Mouse (Mus musculus) liver, embryonic 12.5 days (tissue): ENCODE results near the gene Dnajc17. TPM values are rescaled to one million over a fixed set of nuclear protein-coding genes. Genes with fewer than 3 reads are reported as not detected.

Experiments used
- ATAC-seq: fragments of 200-750 bp; cut with Nextera tagmentation; 2 replicates; pipeline ENCODE4 v1.8.0; 2017; ENCODE audit warnings: moderate number of reproducible peaks, mild to moderate bottlenecking, moderate library complexity
- H3K27ac ChIP-seq: fragments of 300-500 bp; sonication (generic); 2 replicates; pipeline ENCODE4 v1.5.1; 2016; ENCODE audit warnings: mild to moderate bottlenecking
- H3K27me3 ChIP-seq: fragments of 300-500 bp; sonication (generic); replicated peaks from 2 replicates; pipeline ENCODE4 v1.6.1; 2016; ENCODE audit warnings: mild to moderate bottlenecking, moderate library complexity
- H3K36me3 ChIP-seq: fragments of 300-500 bp; sonication (generic); 2 replicates; pipeline ENCODE4 v1.6.1; 2016; ENCODE audit warnings: mild to moderate bottlenecking, moderate library complexity
- H3K4me1 ChIP-seq: fragments of 300-500 bp; sonication (generic); 2 replicates; pipeline ENCODE4 v1.6.1; 2016
- H3K4me2 ChIP-seq: fragments of 300-500 bp; sonication (generic); 2 replicates; pipeline ENCODE4 v1.6.1; 2016; ENCODE audit warnings: mild to moderate bottlenecking, moderate library complexity
- H3K4me3 ChIP-seq: fragments of 300-500 bp; sonication (generic); 2 replicates; pipeline ENCODE4 v1.5.1; 2016; ENCODE audit warnings: mild to moderate bottlenecking, moderate library complexity
- H3K9ac ChIP-seq: fragments of 300-500 bp; sonication (generic); 2 replicates; pipeline ENCODE4 v1.6.1; 2016; ENCODE audit warnings: mild to moderate bottlenecking, moderate library complexity
- H3K9me3 ChIP-seq: fragments of 300-500 bp; sonication (generic); replicated peaks from 2 replicates; pipeline ENCODE4 v1.6.1; 2016; ENCODE audit warnings: mild to moderate bottlenecking, moderate library complexity
- WGBS: fragments of 180-500 bp; shearing (Covaris S2); methylation state at CpG from one replicate; pipeline ENCODE4 v1.1.7; 2016; ENCODE audit not compliant: insufficient replicate concordance; 5-methylcytosine and 5-hydroxymethylcytosine counted together
- polyA plus RNA-seq: library from polyadenylated mRNA; unstranded; fragments of >200 nt; fragmentation: Nextera tagmentation; extraction: Ambion mirVana; gene quantifications from 2 replicates; pipeline ENCODE4 v1.2.1, GENCODE M21; 2016

Gene Dnajc17
- polyA plus RNA-seq, 1 experiment from 2014 or later = 13.2 TPM

DNA sequence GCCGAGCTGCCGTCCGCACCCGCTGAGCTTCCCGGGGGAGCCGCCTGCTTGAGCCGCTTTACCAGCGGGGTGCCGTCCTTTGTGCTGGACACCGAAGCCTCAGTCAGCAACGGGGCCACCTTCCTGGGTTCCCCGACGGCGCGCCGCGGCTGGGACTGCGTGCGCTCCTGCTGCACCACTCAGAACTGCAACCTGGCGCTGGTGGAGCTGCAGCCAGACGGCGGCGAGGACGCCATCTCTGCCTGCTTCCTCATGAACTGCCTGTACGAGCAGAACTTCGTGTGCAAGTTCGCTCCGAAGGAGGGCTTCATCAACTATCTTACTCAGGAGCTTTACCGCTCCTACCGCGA is 29.3 kb upstream of the Dnajc17 start:
- H3K9me3 ChIP-seq = no peaks in the 10 kb centered on the region
- peak overlapping the region; percentile 49 for H3K4me3 ChIP-seq
- ATAC-seq = no peak
- H3K4me2 ChIP-seq = peak overlapping the region; percentile 69
- H3K36me3 ChIP-seq = no peaks in the 10 kb centered on the region
- 4% methylated on average over 31 of the region's 31 CpGs for WGBS
- no peak overlapping the region for H3K9ac ChIP-seq
- no peak overlapping the region for H3K27ac ChIP-seq
- peaks cover 92% of the 10 kb centered on the region for H3K27me3 ChIP-seq
- H3K4me1 ChIP-seq = peaks cover 16% of the 10 kb centered on the region

DNA sequence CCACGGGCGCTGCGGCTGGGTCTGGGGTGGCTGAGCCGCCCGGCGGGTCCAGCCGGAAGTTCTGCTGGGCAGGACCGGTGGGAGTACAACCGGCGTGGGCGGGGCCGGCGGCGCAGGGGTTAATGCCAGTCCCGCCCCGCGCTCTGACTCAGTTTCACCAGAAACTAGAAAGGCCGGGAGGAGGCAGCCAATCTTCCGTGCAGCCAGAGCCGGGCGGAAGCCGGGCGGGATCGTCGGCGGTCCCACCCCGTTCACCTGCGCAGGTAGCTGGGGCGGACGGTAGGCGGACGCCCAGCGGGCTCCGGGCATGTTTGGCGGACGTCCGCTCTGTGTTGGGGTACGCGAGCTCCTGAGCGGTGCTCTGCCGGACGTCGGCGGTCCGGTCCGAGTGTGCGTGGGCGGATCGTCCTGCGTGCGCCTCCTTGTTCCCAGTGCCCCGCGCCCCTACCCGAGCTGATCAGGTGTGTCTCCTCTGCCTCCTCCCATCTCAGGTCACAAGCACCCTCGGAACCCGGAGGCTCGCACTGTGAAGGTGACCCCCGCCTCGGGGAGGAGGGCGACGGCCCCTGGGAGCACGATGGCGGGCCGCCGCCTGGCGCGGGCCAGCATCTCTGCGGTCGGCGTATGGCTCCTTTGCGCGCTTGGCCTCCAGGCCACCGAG is 28.7 kb upstream of the Dnajc17 start, which contains the start of gene Spint1:
Spint1 (plus strand) TSS at position 153 of the 661 bp plus-strand sequence.
- H3K27me3 ChIP-seq = peaks cover 87% of the 10 kb centered on the region
- H3K36me3 ChIP-seq = no peaks in the 10 kb centered on the region
- H3K4me1 ChIP-seq = peaks cover 12% of the 10 kb centered on the region
- H3K27ac ChIP-seq = no peak within 1 kb of the TSS
- under 1% methylated on average over 73 of the region's 73 CpGs for WGBS
- peak within 1 kb of the TSS; percentile 49 for H3K4me3 ChIP-seq
- no peak within 1 kb of the TSS for H3K9ac ChIP-seq
- no peaks in the 10 kb centered on the region for H3K9me3 ChIP-seq
- peak within 1 kb of the TSS; percentile 69 for H3K4me2 ChIP-seq
- no peak for ATAC-seq

DNA sequence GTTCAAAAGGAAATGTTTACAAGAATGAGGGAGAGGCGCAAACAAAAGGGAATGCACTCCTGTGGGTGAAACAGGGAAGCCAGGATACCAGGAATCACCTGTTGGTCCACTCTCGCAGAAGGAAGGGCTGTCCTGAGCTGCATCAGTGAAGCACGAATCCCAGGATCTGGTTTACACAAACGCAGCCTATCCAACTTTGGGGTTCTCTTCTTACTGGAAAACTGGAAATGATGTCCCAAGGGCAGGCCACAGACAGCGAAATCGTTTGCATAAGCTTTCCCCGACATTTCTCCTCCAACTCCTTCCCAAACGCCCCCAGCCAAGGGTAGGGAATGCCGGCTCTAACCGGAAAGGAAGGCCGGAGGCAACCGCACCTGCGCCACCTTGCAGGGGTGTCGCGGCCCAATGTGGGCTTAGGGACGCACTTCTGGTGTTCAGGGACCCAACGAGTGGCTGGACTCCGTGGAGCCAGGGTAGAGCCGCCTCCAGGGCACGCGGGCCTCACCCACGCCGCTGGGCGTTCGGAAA is 28.2 kb upstream of the Dnajc17 start:
- peaks cover 83% of the 10 kb centered on the region for H3K27me3 ChIP-seq
- no peaks in the 10 kb centered on the region for H3K9me3 ChIP-seq
- H3K4me3 ChIP-seq = peak overlapping the region; percentile 49
- H3K9ac ChIP-seq = no peak overlapping the region
- 16% methylated on average over 25 of the region's 25 CpGs for WGBS
- no peak for ATAC-seq
- H3K4me1 ChIP-seq = peaks cover 12% of the 10 kb centered on the region
- no peaks in the 10 kb centered on the region for H3K36me3 ChIP-seq
- H3K4me2 ChIP-seq = peak overlapping the region; percentile 69
- no peak overlapping the region for H3K27ac ChIP-seq

DNA sequence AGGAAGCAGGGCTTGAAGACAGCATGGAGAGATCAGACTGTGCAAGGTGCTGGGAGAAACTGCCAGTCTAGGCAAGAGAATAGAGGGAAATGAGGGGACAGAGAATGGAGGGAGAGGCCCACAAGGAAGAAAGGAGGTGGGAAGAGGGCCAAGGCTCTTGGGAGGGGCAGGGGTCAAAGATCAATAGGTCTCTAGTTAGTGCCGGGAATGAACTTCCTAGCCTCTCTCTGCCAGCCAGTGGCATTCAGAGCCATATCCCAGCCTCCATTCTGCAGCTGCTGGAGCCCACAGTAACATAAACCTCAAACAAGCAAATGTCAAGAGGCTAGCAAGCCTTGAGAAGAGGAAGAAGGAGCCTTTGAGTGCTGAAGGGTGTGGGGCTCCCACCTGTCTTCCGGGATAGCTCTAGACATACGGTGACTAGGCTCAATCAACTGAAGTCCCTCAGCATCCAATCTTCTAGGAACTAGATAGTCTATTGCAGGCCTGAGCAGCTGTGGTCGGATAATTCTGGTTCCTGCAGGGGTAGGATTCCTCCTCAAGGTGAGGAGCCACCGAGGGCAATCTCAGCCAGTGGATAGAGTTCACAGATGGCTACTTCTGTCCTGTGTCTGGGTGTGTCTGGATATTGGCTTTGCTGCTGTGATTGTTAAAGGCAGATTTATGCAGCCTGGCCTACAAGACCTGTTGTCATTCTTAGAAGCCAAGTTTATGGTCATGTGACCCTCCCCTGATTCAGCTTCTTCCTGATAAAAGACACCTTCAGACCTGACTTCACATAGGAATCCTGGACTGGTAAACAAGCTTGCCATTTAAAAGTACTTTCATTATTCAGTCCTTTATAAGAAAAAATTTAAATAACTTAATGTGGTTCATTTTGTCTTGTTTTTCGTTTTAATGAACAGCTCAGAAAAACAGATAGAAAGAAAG is 21.4 kb upstream of the Dnajc17 start, which contains the start of gene Ppp1r14d:
Ppp1r14d (minus strand) TSS at position 132 of the 930 bp plus-strand sequence.
- H3K9ac ChIP-seq = no peak within 1 kb of the TSS
- H3K4me2 ChIP-seq = no peak within 1 kb of the TSS
- WGBS = 57% methylated on average over 6 of the region's 6 CpGs
- no peaks in the 10 kb centered on the region for H3K9me3 ChIP-seq
- no peaks in the 10 kb centered on the region for H3K36me3 ChIP-seq
- no peak within 1 kb of the TSS for H3K4me3 ChIP-seq
- H3K27ac ChIP-seq = no peak within 1 kb of the TSS
- H3K4me1 ChIP-seq = no peaks in the 10 kb centered on the region
- ATAC-seq = no peak
- peaks cover 42% of the 10 kb centered on the region for H3K27me3 ChIP-seq

DNA sequence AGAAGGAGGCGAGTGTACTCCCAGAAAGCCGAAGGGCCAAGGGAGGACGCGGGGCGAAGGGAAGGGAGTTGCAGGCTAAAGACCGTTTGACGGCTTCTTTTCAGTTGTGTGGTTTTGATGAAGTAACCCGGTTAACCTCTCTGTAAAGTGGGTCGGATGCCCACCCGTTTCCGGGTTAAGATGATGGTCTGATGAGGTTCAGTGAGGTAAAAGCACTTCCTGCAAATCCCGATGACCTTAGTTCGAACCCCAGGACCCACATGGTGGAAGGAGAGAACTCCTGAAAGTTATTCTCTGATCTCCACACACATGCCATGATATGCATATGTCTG is 547 bp upstream of the Dnajc17 start:
- Histone ChIP-seq H3K4me3 (peak overlapping the region; percentile 74), H3K4me2 (peak overlapping the region; percentile 75), H3K9me3 (no peaks in the 10 kb centered on the region), H3K27ac (peak overlapping the region; percentile 68), H3K27me3 (no peaks in the 10 kb centered on the region), H3K36me3 (peaks cover 34% of the 10 kb centered on the region), H3K9ac (peak overlapping the region; percentile 81), H3K4me1 (peaks cover 28% of the 10 kb centered on the region)
- 1% methylated on average over 13 of the region's 13 CpGs for WGBS
- no peak for ATAC-seq

DNA sequence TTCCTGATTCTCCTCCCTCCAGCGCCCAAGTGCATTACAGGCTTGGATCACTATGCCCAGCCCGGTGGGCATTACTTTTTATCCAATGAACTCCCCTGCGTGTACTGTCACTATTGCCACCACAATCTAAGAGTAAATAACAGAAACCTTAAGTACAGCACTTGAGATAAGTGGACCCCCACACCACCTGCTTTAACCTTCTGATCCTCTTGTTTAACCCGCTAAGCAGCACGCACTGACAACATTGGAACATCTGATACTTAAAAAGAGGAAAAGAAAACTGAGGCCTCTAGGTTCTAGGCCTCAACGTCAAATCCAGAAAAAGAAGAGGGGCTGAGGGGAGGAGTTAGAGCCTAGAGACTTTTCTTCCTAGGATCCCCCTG is 643 bp downstream of the Dnajc17 start:
- H3K4me1 ChIP-seq = peaks cover 28% of the 10 kb centered on the region
- peak overlapping the region; percentile 90 for H3K27ac ChIP-seq
- no peak for ATAC-seq
- H3K4me2 ChIP-seq = peak overlapping the region; percentile 75
- peaks cover 26% of the 10 kb centered on the region for H3K36me3 ChIP-seq
- whole genome bisulfite sequencing = 14% methylated on average over 6 of the region's 6 CpGs
- H3K9ac ChIP-seq = peak overlapping the region; percentile 81
- no peaks in the 10 kb centered on the region for H3K9me3 ChIP-seq
- H3K27me3 ChIP-seq = no peaks in the 10 kb centered on the region
- peak overlapping the region; percentile 74 for H3K4me3 ChIP-seq

DNA sequence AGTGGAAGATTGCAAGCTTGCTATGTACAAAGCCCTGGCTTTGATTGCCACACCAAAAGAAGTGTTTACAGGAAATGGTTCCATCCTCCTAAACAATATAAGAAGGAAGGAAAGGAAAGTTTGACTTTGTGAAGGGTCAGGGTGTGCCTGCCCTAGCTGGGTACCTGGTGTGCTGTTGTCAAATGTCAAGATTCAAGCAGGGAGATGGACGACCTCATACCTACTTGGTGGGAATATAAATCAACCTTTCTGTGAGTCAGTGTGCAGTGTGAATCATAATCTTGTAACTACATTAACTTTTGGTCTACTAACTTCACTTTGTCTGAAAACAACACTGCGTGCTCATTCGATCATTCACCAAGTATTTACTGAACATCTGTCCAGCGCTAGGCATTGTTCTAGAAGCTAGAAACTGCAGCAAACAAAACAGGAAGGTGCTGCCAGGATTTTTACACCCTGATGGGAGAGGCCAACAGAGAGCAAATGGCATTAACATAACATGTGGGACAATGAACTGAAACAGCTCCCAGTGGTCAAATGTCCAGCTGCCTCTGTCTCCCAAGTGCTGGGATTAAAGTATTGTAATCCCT is 4.6 kb downstream of the Dnajc17 start:
- no peak for ATAC-seq
- WGBS = 71% methylated on average over 4 of the region's 4 CpGs

DNA sequence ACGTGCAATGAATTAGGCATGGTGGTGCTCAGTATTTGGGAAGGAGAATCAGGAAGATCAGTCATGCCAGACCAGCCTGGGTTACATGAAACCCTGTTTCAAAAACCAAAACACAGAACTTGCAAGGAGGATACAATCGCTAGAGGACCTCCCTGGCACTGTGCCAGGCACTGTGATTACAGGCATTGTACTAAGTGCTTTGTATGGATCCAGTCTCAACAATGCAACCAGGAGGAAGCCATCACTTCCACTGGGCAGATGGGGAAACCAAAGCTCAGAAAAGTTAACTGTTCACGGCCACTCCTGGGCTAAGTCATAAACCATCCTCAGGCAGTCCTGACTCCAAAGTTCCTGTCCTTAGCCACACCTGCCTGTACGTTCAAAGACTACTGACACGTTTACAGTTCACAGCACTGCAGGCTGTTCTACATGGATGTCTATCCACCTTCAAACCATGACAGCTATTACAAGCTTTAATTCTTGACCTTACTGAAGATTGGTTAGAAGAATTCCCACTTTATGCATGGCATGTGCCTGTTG is 5.6 kb downstream of the Dnajc17 start:
- H3K36me3 ChIP-seq = no peaks in the 10 kb centered on the region
- ATAC-seq = no peak
- H3K9me3 ChIP-seq = no peaks in the 10 kb centered on the region
- WGBS = 69% methylated on average over 5 of the region's 5 CpGs
- H3K27me3 ChIP-seq = no peaks in the 10 kb centered on the region
- H3K4me1 ChIP-seq = peaks cover 15% of the 10 kb centered on the region
- no peak overlapping the region for H3K27ac ChIP-seq
- no peak overlapping the region for H3K9ac ChIP-seq
- H3K4me2 ChIP-seq = no peak overlapping the region
- H3K4me3 ChIP-seq = no peak overlapping the region

More for the DNA sequence above, 4.6 kb downstream of the Dnajc17 start:
- no peaks in the 10 kb centered on the region for H3K36me3 ChIP-seq
- no peak overlapping the region for H3K9ac ChIP-seq
- peaks cover 15% of the 10 kb centered on the region for H3K4me1 ChIP-seq
- H3K9me3 ChIP-seq = no peaks in the 10 kb centered on the region
- no peak overlapping the region for H3K4me2 ChIP-seq
- H3K27me3 ChIP-seq = no peaks in the 10 kb centered on the region
- H3K4me3 ChIP-seq = no peak overlapping the region
- no peak overlapping the region for H3K27ac ChIP-seq

DNA sequence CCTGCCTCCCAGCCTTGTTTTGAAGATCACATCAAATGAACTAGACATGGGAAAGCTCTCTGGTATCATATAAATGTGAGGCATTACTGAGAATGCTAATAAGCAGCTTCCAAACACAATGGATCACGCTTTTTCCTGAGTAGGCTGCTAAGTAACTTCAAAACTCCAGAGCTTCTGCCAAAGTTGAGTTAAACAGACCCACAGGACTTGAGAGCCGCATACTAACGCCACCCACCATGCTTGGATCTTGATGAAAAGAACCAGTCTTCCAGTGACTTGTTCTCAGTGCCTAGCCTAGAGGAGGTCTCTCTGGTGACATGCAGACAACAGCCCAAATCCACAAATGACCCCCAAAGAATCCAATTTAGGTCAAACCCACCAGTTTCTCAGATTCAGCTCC is 9.7 kb downstream of the Dnajc17 start:
- 81% methylated on average over 3 of the region's 3 CpGs for WGBS

DNA sequence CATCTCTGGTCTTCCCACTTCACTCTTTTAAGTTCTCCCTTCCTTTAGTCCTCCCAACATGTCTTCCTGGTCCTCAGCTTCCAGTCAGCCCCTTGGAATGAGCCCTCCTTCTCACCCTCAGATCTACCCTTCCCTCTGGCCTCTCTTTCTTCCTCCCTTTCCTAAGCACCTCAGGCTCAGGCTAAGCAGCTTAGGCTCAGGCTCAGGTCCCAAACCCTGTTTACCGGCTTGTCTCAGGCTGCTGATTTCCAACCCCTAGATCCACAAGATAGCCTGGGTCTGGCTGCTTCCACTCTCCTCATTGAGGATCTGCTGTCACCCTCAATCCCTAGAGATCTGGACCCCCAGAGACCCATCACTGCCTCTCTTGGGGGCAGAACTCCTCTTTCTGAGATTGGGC is 10.5 kb downstream of the Dnajc17 start:
- H3K27me3 ChIP-seq = no peaks in the 10 kb centered on the region
- no peak overlapping the region for H3K4me2 ChIP-seq
- H3K4me1 ChIP-seq = peaks cover 26% of the 10 kb centered on the region
- no peak overlapping the region for H3K27ac ChIP-seq
- 43% methylated on average over 1 of the region's 1 CpGs for WGBS
- no peak overlapping the region for H3K4me3 ChIP-seq
- no peaks in the 10 kb centered on the region for H3K9me3 ChIP-seq
- ATAC-seq = no peak
- no peak overlapping the region for H3K9ac ChIP-seq
- H3K36me3 ChIP-seq = no peaks in the 10 kb centered on the region

More for the DNA sequence above, 9.7 kb downstream of the Dnajc17 start:
- Histone ChIP-seq H3K4me2 (no peak overlapping the region), H3K9ac (no peak overlapping the region), H3K4me1 (peaks cover 26% of the 10 kb centered on the region), H3K27me3 (no peaks in the 10 kb centered on the region), H3K36me3 (no peaks in the 10 kb centered on the region), H3K27ac (no peak overlapping the region), H3K9me3 (no peaks in the 10 kb centered on the region), H3K4me3 (no peak overlapping the region)
- no peak for ATAC-seq

DNA sequence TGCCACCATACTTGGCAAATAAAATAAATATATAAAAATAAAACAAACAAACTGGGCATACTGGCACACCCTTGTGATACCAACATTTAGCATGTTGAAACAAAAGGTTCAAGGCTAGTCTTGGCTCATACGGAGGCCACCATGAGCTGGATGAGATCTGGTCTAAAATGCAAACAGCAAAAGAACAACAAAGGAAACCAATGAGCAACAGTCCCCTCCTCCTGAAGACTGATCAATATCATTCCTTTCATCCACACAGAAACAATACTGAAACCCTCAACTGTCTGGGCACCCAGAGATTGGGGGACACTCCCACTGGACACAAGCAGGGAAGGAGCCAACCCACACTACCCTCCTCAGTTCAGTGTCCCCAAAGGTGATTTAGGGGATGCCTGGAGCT is 11.1 kb downstream of the Dnajc17 start:
- WGBS = 68% methylated on average over 1 of the region's 1 CpGs
- no peak overlapping the region for H3K9ac ChIP-seq
- H3K4me2 ChIP-seq = no peak overlapping the region
- H3K27ac ChIP-seq = no peak overlapping the region
- no peaks in the 10 kb centered on the region for H3K36me3 ChIP-seq
- H3K4me3 ChIP-seq = no peak overlapping the region
- no peaks in the 10 kb centered on the region for H3K9me3 ChIP-seq
- H3K27me3 ChIP-seq = no peaks in the 10 kb centered on the region
- ATAC-seq = no peak
- peaks cover 26% of the 10 kb centered on the region for H3K4me1 ChIP-seq
